Mouse (Mus musculus): ENCODE data around the gene Zscan2.

The Zscan2 gene

DNA sequence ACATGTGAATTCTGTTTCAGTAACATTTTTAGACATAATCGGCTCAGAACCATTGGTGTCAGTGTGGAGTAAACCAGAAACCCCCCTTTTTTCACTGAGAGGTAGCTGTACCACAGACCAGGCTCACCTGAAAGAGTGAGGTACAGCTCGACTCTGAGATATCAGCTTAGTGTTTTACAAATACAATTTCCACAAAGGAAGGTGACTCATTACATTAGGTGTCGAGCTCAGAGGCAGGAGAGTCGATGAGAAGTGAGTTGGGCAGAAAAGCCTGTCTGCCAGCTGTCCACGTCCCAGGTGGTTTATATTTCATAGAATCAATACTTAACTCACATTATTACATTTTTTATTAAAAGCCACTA, 58.9 kb downstream of the Zscan2 start:
- DNase-seq (ENCODE audit: low read depth, low spot score), result no peak

DNA sequence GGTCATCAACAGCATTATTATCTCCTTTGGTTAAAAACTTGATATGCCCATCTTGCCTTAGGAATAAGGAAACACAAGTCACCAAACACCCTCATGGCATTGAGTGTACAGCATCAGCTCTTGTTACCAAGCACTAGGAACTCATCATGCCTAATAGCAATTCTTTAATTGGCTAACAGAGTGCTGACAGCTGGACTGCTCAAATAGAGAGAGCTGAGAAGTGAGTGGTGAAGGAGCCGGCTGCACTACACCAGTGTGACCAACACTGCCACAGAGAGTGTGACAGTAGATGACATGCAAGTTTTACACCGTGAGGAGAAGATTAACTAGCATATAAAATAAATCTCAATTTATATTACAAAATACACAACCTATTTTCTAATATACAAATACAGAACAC, 62.4 kb downstream of the Zscan2 start:
- DNase-seq (ENCODE audit: low read depth, low spot score), result no peak

Measured in brain, adult 2 months (tissue).